Mouse (Mus musculus) thymus, postnatal 10 days (tissue): ENCODE results near the gene Gm17175.
"Not testable (repeated sequence)": the region's sequence is repeated elsewhere in the genome, so short reads cannot be mapped to it uniquely, and the experiment has no call there.

Experiments used
- DNase-seq, 2 experiments: peaks; one replicate each; pipeline ENCODE4 v3.0.0; 2021; ENCODE audit warnings: low spot score in 2 of 2

The Gm17175 gene

DNA sequence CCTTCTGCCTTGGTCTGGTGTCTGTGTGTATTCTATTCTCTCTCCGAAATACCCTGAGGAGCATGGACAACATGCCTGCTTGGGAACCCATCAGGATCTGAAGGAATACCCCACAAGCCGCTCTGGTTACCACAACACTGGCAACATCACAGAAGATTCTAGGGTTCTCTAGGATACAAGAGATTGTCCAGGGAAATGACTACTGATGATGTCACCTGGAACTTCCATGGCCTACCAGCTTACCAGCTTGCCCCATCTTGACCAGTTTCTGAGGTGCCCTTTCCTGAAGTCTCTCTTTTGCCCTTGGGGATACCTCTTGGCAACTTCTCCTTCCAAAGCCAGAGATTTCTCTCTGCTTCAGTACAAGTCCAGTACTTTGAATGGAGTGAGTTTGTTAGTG lies at the start of gene Gm17175:
Gene Gm17175 (minus strand): TSS at position 101 of the 400 bp plus-strand sequence.
- DNase-seq: not testable (repeated sequence)

DNA sequence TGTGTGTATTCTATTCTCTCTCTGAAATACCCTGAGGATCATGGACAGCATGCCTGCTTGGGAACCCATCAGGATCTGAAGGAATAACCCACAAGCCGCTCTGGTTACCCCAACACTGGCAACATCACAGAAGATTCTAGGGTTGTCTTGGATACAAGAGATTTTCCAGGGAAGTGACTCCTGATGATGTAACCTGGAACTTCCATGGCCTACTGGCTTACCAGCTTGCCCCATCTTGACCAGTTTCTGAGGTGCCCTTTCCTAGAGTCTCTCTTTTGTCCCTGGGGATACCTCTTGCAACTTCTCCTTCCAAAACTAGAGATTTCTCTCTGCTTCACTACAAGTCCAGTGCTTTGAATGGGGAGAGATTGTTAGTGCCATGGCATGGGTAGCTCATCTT lies 37.3 kb upstream of the Gm17175 start, which contains the start of gene Gm17078:
Gene Gm17078 (minus strand): TSS at position 101 of the 400 bp plus-strand sequence.
- DNase-seq: no peak

DNA sequence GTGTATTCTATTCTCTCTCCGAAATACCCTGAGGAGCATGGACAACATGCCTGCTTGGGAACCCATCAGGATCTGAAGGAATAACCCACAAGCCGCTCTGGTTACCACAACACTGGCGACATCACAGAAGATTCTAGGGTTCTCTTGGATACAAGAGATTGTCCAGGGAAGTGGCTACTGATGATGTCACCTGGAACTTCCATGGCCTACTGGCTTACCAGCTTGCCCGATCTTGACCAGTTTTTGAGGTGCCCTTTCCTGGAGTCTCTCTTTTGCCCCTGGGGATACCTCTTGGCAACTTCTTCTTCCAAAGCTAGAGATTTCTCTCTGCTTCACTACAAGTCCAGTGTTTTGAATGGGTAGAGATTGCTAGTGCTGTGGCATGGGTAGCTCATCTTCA lies 18.2 kb upstream of the Gm17175 start, which contains the start of gene Gm17174:
Gene Gm17174 (minus strand): TSS at position 101 of the 400 bp plus-strand sequence.
- not testable (repeated sequence) for DNase-seq

DNA sequence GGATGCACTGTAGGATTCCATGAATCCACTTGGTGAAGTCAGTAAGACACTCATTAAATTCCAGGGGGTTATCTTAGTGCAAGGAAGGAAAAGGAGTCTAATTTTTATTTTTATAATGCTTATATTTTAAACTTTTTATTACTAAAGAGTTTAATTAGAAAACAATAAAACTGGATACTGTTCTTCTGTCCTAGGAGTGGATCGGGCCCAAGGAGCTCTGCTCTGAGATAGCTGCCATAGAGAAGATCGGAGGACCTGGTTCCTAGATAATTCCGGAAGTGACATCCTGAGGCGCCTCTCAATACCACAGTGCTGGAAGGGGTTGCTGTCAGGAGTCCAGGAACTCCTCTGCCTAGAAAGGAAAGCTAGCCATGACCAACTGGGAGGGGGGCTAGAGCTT lies 21.4 kb downstream of the Gm17175 start, which contains the start of gene Gm5622:
Gene Gm5622 (plus strand): TSS at position 301 of the 400 bp plus-strand sequence.
- no peak for DNase-seq
